Mouse (Mus musculus): ENCODE measurements around the gene Antxr1.

- TF ChIP-seq CTCF (IDR thresholded peaks at IDR 0.05; ENCODE audit: borderline replicate concordance, insufficient read depth, low read depth, low read length) (no peak), POLR2A (IDR thresholded peaks at IDR 0.05; ENCODE audit: borderline replicate concordance, insufficient read depth, low read length) (no peak)
These were observed 151.6 kb downstream of the Antxr1 start for GRCm38 (mm10) chr6:87183981-87184380.

All from cerebellum, adult 2 months (tissue).